Mouse (Mus musculus) heart, postnatal 0 days (tissue): ENCODE measurements around the gene Atf4. TPM values are rescaled to one million over a fixed set of nuclear protein-coding genes. Genes with fewer than 3 reads are reported as not detected.

Experiments used
- ATAC-seq: fragments of 200-750 bp; cut with Nextera tagmentation; 2 replicates; pipeline ENCODE4 v1.8.0; 2017; ENCODE audit warnings: low read depth, moderate number of reproducible peaks, moderate library complexity; ENCODE audit not compliant: insufficient read depth
- DNase-seq: peaks from one replicate; pipeline ENCODE4 v3.0.0-alpha.2; 2016; ENCODE audit warnings: low spot score
- H3K27ac ChIP-seq: fragments of 300-500 bp; sonication (generic); 2 replicates; pipeline ENCODE4 v1.5.1; 2014; ENCODE audit warnings: low read depth, mild to moderate bottlenecking
- H3K27me3 ChIP-seq: fragments of 300-500 bp; sonication (generic); 2 replicates; pipeline ENCODE4 v1.6.1; 2014; ENCODE audit warnings: low read length, mixed read lengths; ENCODE audit not compliant: control insufficient read depth, insufficient read depth
- H3K36me3 ChIP-seq: fragments of 300-500 bp; sonication (generic); replicated peaks from 2 replicates; pipeline ENCODE4 v1.6.1; 2014; ENCODE audit warnings: low read length, mixed read lengths; ENCODE audit not compliant: control insufficient read depth, insufficient read depth
- H3K4me1 ChIP-seq: fragments of 300-500 bp; sonication (generic); 2 replicates; pipeline ENCODE4 v1.6.1; 2014; ENCODE audit warnings: antibody characterized with exemption; ENCODE audit not compliant: control insufficient read depth, insufficient read depth
- H3K4me2 ChIP-seq: fragments of 300-500 bp; sonication (generic); 2 replicates; pipeline ENCODE4 v1.6.1; 2014; ENCODE audit warnings: low read depth, mild to moderate bottlenecking, low read length, moderate library complexity
- H3K4me3 ChIP-seq: fragments of 300-500 bp; sonication (generic); 2 replicates; pipeline ENCODE4 v1.5.1; 2014; ENCODE audit warnings: low read depth, low read length
- H3K9ac ChIP-seq: fragments of 300-500 bp; sonication (generic); replicated peaks from 2 replicates; pipeline ENCODE4 v1.6.1; 2014; ENCODE audit warnings: low read depth, low read length, mixed read lengths
- H3K9me3 ChIP-seq: fragments of 300-500 bp; sonication (generic); replicated peaks from 2 replicates; pipeline ENCODE4 v1.6.1; 2016; ENCODE audit warnings: low read length; ENCODE audit not compliant: control insufficient read depth
- CTCF ChIP-seq: IDR thresholded peaks from 2 replicates; pipeline ENCODE4 v1.5.1; 2016; ENCODE audit warnings: antibody characterized with exemption, control low read depth, low read depth
- EP300 ChIP-seq: IDR thresholded peaks from 2 replicates; pipeline ENCODE4 v1.6.1; 2016; ENCODE audit warnings: antibody characterized with exemption, low read depth
- WGBS: fragments of 180-500 bp; shearing (Covaris S2); extraction: QIAGEN DNeasy Blood & Tissue Kit; methylation state at CpG from one replicate; pipeline ENCODE4 v1.1.7; 2014; 5-methylcytosine and 5-hydroxymethylcytosine counted together
- polyA plus RNA-seq: library from polyadenylated mRNA; unstranded; fragments of >200 nt; fragmentation: Nextera tagmentation; extraction: Ambion mirVana; gene quantifications from 2 replicates; pipeline ENCODE4 v1.2.1, GENCODE M21; 2015
- total RNA-seq: library from RNA; depleted of rRNA; stranded (reverse); fragments of >200 nt; gene quantifications from 2 replicates; pipeline ENCODE4 v1.2.3, GENCODE M21; 2014; ENCODE audit warnings: low replicate concordance

The Atf4 gene
- total and polyA plus RNA-seq, 2 experiments from 2014 or later = 65.0 to 128 TPM

DNA sequence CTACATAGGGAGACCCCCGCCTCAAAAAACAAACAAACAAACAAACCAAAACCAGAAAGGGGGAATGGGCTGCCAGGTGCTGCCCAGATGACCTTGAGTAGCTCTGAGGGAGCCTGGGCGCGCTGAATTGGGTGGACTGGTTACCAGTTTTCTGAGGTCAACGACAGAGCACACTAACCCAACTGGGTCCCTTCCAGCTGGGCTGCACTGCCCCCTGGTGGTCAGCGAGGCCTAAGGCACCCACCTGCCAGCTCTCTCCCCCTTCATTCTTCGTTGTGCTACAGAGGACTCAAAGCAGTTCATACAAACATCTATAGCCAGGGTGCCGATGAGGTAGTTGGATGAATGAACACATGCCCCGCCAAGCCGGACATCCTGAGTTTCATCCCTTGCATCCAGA, 29.8 kb upstream of the Atf4 start:
- peaks cover 12% of the 10 kb centered on the region for H3K4me1 ChIP-seq
- WGBS = 19% methylated on average over 9 of the region's 9 CpGs
- H3K27ac ChIP-seq = no peak overlapping the region
- TF ChIP-seq EP300 = no peak
- TF ChIP-seq CTCF = peak; percentile 84
- DNase-seq (peak; percentile 47), ATAC-seq (peak; percentile 73)
- H3K9me3 ChIP-seq = no peaks in the 10 kb centered on the region
- no peaks in the 10 kb centered on the region for H3K27me3 ChIP-seq
- H3K36me3 ChIP-seq = no peaks in the 10 kb centered on the region
- H3K4me2 ChIP-seq = no peak overlapping the region
- H3K9ac ChIP-seq = no peak overlapping the region
- no peak overlapping the region for H3K4me3 ChIP-seq

DNA sequence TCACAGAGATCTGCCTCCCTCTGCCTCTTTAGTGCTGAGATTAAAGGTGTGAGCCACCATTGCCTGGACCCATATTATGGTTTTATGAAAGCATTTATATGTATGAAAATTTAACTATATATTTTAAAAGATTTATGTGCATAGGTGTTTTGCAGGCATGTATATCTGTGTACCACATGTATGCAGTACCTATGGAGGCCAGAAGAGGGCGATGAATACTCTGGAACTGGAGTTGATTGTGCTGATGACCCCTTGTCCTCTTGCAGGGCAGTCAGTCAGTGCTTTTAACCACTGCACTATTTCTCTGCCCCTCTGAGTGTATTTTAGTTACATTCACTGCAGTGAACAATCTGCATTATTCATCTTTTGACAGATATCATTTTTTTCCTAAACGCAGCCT, 29.2 kb upstream of the Atf4 start:
- H3K4me3 ChIP-seq = no peak overlapping the region
- H3K9me3 ChIP-seq = no peaks in the 10 kb centered on the region
- no peak overlapping the region for H3K27ac ChIP-seq
- no peak overlapping the region for H3K4me2 ChIP-seq
- H3K36me3 ChIP-seq = no peaks in the 10 kb centered on the region
- 50% methylated on average over 2 of the region's 2 CpGs for WGBS
- H3K4me1 ChIP-seq = peaks cover 12% of the 10 kb centered on the region
- DNase-seq = peak; percentile 66
- peak; percentile 66; the same call in 1 of the 2 replicates for ATAC-seq
- TF ChIP-seq CTCF = peak; percentile 71
- TF ChIP-seq EP300 = no peak
- no peaks in the 10 kb centered on the region for H3K27me3 ChIP-seq
- no peak overlapping the region for H3K9ac ChIP-seq

DNA sequence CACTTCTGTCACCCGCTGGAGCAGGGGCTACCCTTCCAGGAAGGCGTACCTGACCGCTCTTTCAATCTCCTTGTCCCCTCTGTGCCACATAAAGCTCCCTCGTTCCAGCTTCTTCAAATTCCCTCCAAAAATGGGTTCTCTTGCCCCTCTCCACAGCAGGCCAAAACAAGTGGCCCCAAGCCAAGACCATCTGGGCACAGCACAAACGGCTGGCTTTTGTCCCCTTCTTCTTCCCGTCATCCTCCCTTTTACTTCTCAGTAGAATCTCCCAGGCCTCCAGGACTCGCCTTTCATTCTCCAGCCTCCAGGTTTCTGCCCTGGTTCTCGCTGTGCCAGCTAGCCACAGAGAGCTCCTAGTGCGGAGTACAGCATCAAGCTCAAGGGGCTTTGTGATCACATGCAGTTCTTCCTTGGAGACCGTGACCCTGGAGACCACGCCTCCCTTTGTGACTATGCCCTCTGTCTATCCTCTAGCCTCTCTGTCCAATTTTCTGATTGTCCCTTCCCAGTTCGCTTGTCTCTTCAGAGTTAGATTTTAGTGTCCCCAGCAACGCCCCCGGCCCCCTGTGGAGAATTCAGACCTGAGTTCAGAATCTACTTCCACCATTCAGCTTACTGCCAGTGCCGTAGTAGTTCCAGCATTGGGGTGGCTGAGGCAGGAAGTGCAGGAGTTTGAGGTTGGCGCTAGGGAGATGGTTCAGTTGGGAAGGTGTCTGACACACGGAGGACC, 26.7 kb upstream of the Atf4 start:
- no peak for TF ChIP-seq EP300
- TF ChIP-seq CTCF = no peak
- H3K4me1 ChIP-seq = peaks cover 7% of the 10 kb centered on the region
- H3K4me2 ChIP-seq = no peak overlapping the region
- no peaks in the 10 kb centered on the region for H3K27me3 ChIP-seq
- 69% methylated on average over 17 of the region's 17 CpGs for WGBS
- ATAC-seq (no peak), DNase-seq (no peak)
- no peak overlapping the region for H3K4me3 ChIP-seq
- H3K27ac ChIP-seq = no peak overlapping the region
- no peaks in the 10 kb centered on the region for H3K9me3 ChIP-seq
- H3K9ac ChIP-seq = no peak overlapping the region
- H3K36me3 ChIP-seq = no peaks in the 10 kb centered on the region

DNA sequence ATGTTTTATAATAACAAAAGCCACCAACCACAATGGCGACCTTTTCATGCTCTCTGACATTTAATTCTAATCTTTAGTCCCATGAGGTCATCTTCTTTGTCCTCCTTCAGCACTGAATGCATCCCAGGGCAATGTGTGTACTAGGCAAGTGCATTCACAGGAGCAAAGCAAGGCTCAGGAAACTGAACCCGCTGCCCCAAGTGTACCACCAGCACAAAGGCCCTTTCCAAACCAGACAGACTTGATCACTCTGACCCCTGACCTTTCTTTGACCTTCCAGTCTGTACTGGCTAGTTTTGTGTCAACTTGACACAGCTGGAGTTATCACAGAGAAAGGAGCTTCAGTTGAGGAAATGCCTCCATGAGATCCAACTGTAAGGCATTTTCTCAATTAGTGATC, 22.7 kb upstream of the Atf4 start:
- no peak for TF ChIP-seq EP300
- TF ChIP-seq CTCF = no peak

DNA sequence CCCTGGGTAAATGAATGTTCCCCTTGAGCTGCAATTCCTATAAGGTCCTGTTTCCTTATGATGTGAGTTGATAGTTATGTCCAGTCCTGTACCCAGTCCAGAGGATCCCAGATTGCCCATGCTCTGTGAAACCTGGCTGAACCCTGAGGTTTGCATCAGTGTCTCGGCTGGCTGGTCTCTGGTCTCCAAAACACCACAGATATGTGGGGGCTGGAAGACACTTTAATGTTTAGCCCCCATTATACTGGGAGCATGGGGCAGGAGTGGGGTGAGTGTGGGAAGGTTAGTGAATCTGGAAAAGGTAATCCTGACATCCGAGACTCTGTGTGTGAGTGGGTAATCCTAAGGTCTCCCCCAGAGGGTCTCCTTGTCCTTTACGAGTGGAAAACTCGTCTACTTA, 21.9 kb upstream of the Atf4 start:
- ATAC-seq = no peak
- H3K4me3 ChIP-seq = no peak overlapping the region

More for the DNA sequence above, 22.7 kb upstream of the Atf4 start:
- no peak for ATAC-seq
- DNase-seq = no peak
- H3K9ac ChIP-seq = no peak overlapping the region
- H3K9me3 ChIP-seq = no peaks in the 10 kb centered on the region
- H3K27ac ChIP-seq = no peak overlapping the region
- no peaks in the 10 kb centered on the region for H3K27me3 ChIP-seq
- peaks cover 6% of the 10 kb centered on the region; the same call in 1 of the 2 replicates for H3K4me1 ChIP-seq
- 65% methylated on average over 2 of the region's 2 CpGs for WGBS
- no peak overlapping the region for H3K4me3 ChIP-seq
- peaks cover 20% of the 10 kb centered on the region for H3K36me3 ChIP-seq
- H3K4me2 ChIP-seq = no peak overlapping the region

More for the DNA sequence above, 21.9 kb upstream of the Atf4 start:
- no peak for DNase-seq
- Histone ChIP-seq H3K9ac (0 out of 2 replicates have a peak overlapping the region, but pooled peaks have one; percentile 26), H3K4me1 (peaks cover 6% of the 10 kb centered on the region; the same call in 1 of the 2 replicates), H3K4me2 (no peak overlapping the region), H3K36me3 (peaks cover 25% of the 10 kb centered on the region), H3K9me3 (no peaks in the 10 kb centered on the region), H3K27ac (peak overlapping the region; percentile 56), H3K27me3 (no peaks in the 10 kb centered on the region)
- WGBS = 61% methylated on average over 4 of the region's 4 CpGs
- TF ChIP-seq CTCF (no peak), EP300 (no peak)
